Mouse (Mus musculus): ENCODE results near the gene Ttll3. TPM values are rescaled to one million over a fixed set of nuclear protein-coding genes. Genes with fewer than 3 reads are reported as not detected.
A peak's percentile ranks its signal among the peaks of the same experiment; 100 is the strongest.

The Ttll3 gene
- polyA plus RNA-seq, 1 experiment from 2014 or later: 1.1 TPM

DNA sequence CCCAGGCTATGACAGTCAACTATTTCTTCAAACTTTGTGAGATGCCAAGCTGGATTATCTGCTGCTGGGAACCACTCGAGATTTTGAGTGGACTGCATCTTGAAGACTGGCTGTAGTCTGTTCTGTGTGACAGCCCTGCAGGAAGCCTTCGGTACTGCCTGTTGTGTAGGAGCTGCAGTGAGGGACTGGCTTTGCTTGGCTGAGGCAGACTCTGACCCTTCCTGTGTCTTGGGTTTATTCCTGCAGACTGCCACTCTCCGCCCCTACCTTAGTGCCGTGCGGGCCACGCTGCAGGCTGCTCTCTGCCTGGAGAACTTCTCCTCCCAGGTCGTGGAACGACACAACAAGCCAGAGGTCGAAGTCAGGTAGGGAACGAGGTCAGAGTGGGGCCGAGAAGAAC is 8.6 kb upstream of the Ttll3 start:
- Histone ChIP-seq H3K36me3 (peaks cover 59% of the 10 kb centered on the region), H3K9ac (no peak overlapping the region), H3K9me3 (replicated peaks) (no peaks in the 10 kb centered on the region), H3K27ac (no peak overlapping the region), H3K4me1 (peaks cover 46% of the 10 kb centered on the region), H3K4me2 (peak overlapping the region; percentile 93), H3K4me3 (no peak overlapping the region; the same call in 1 of the 2 replicates), H3K27me3 (replicated peaks) (no peaks in the 10 kb centered on the region)
- WGBS (ENCODE audit: insufficient replicate concordance): 87% methylated on average over 11 of the region's 11 CpGs
- ATAC-seq: no peak

DNA sequence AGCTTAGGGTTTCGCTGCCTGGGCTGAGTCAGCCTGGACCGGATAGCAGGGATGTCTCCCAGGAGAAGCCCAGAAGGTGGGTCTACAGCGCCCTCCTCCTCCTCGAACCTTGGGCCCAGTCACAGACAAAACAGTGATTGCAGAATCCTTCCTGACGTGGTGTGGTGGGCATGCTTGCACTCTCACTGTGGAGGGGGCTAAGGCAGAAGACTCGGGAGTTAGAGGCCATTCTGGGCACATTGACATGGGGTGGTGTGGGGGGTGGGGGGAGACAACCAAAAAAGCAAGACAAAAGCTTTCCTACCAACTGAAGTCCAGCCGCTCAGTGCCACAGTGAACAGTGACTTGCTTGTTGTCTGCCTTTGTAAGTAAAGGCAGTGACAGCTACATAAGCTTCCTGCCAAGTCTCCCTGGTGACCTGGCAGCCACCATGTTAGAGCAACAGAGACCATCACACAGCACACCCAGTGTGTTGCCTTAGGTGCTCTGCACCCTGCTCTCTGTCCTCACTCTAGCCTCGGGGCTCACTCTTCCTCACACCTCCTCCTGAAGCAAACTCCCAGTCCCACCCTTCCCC is 4.6 kb upstream of the Ttll3 start:
- H3K36me3 ChIP-seq: peaks cover 95% of the 10 kb centered on the region
- no peak overlapping the region for H3K4me3 ChIP-seq
- H3K27ac ChIP-seq: no peak overlapping the region
- no peaks in the 10 kb centered on the region for H3K27me3 ChIP-seq (replicated peaks)
- peaks cover 19% of the 10 kb centered on the region for H3K4me1 ChIP-seq
- H3K9me3 ChIP-seq (replicated peaks): no peaks in the 10 kb centered on the region
- no peak overlapping the region for H3K4me2 ChIP-seq
- H3K9ac ChIP-seq: no peak overlapping the region
- no peak for ATAC-seq
- 82% methylated on average over 8 of the region's 8 CpGs for WGBS (ENCODE audit: insufficient replicate concordance)

DNA sequence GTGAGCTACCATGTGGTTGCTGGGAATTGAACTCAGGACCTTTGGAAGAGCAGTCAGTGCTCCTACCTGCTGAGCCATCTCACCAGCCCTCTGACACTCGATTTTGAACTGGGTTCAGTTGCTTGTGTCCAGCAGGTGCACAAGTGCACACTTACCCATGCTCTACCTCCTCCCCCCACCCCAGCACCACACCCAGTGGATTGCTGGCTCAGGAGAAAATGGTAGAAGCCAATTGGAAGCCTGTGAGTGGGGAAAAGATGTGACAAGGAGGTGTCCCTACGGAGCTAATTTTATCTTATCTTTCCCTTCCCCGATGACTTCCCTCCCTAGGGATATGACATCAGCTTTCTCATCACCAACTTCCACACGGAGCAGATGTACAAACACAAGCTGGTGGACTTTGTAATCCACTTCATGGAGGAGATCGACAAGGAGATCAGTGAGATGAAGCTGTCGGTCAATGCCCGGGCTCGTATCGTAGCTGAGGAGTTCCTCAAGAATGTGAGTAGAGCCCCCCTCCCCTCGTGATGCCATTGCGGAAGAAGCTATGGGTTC is 3.8 kb upstream of the Ttll3 start:
- no peak for ATAC-seq

DNA sequence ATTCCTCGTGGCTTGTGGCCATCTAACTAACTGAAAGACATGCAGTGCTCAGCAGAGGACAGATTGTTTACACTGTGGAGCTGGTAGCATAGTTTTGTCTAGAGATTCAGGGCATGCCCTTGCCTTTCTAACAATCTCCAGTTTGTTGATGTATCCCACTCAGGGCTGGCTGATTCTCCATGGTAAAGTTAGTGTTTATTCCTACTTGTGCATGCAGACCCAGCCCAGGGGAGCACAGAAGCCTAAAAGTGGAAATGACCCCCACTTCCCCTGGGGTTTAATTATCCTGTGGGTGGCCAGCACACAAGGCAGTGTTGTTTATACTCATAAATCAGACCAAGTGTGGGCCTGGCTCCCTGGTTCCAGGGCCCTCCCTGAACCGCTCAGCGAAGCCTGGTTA is 3.0 kb upstream of the Ttll3 start:
- Histone ChIP-seq H3K9ac (no peak overlapping the region), H3K4me1 (peaks cover 4% of the 10 kb centered on the region; the same call in 1 of the 2 replicates), H3K9me3 (replicated peaks) (no peaks in the 10 kb centered on the region), H3K36me3 (peaks cover 100% of the 10 kb centered on the region), H3K4me3 (no peak overlapping the region), H3K27ac (no peak overlapping the region), H3K27me3 (replicated peaks) (0 out of 2 replicates have a peak, but pooled peaks cover 3% of the 10 kb centered on the region), H3K4me2 (no peak overlapping the region)
- no peak for ATAC-seq
- WGBS (ENCODE audit: insufficient replicate concordance): 75% methylated on average over 3 of the region's 3 CpGs

More for the DNA sequence above, 3.8 kb upstream of the Ttll3 start:
- H3K27ac ChIP-seq: no peak overlapping the region
- H3K4me3 ChIP-seq: no peak overlapping the region
- H3K4me1 ChIP-seq: peaks cover 12% of the 10 kb centered on the region
- H3K36me3 ChIP-seq: peaks cover 100% of the 10 kb centered on the region
- no peaks in the 10 kb centered on the region for H3K27me3 ChIP-seq (replicated peaks)
- no peak overlapping the region for H3K4me2 ChIP-seq
- 77% methylated on average over 11 of the region's 11 CpGs for WGBS (ENCODE audit: insufficient replicate concordance)
- no peaks in the 10 kb centered on the region for H3K9me3 ChIP-seq (replicated peaks)
- no peak overlapping the region for H3K9ac ChIP-seq

DNA sequence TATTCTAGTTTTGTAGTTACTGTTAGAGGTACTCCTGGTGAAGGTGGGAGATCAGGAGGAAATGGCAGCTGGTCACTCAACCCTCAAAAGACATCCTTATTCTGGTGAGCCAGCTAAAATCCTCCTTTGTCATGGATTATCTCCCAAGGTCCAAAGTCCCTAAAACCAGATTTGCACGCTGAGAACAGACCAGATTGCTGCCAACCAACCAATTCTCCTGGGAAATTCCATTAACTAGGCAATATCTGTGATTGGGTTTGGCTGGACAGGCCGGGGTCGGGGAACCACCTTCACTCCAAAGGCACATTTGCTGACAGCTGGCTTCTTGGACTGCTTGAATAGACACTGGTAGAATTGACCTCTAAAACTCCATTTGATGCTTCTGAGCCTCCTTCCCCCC is 1.7 kb downstream of the Ttll3 start:
- peaks cover 59% of the 10 kb centered on the region for H3K36me3 ChIP-seq
- H3K27me3 ChIP-seq (replicated peaks): peaks cover 27% of the 10 kb centered on the region
- H3K4me2 ChIP-seq: no peak overlapping the region
- no peak overlapping the region for H3K9ac ChIP-seq
- peaks cover 18% of the 10 kb centered on the region for H3K4me1 ChIP-seq
- 82% methylated on average over 3 of the region's 3 CpGs for WGBS (ENCODE audit: insufficient replicate concordance)
- no peak for ATAC-seq
- no peak overlapping the region for H3K27ac ChIP-seq
- 0 out of 2 replicates have a peak, but pooled peaks cover 2% of the 10 kb centered on the region for H3K9me3 ChIP-seq (replicated peaks)
- H3K4me3 ChIP-seq: no peak overlapping the region

DNA sequence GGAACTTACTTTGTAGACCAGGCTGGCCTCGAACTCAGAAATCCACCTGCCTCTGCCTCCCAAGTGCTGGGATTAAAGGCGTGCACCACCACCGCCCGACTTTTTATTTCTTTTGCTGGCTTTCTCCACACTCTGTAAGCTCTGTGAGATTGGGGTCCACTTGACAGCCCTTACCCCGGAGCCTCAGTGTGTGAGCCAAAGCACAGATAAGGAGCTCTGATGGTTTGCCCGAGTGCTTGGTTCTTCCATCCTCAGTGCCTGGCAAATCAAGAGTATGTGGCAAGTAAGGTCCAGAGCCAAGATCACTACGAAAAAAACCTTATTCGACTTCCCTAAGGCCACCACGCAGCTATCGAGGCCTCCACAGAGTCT is 2.9 kb downstream of the Ttll3 start:
- WGBS (ENCODE audit: insufficient replicate concordance): 20% methylated on average over 10 of the region's 10 CpGs
- Histone ChIP-seq H3K36me3 (peaks cover 46% of the 10 kb centered on the region), H3K9ac (peak overlapping the region; percentile 57; the same call in 1 of the 2 replicates), H3K9me3 (replicated peaks) (0 out of 2 replicates have a peak, but pooled peaks cover 2% of the 10 kb centered on the region), H3K4me2 (peak overlapping the region; percentile 70), H3K27ac (no peak overlapping the region), H3K4me3 (peak overlapping the region; percentile 43), H3K4me1 (peaks cover 18% of the 10 kb centered on the region), H3K27me3 (replicated peaks) (peaks cover 27% of the 10 kb centered on the region)
- ATAC-seq: 0 out of 2 replicates have a peak, but pooled peaks have one; percentile 4

DNA sequence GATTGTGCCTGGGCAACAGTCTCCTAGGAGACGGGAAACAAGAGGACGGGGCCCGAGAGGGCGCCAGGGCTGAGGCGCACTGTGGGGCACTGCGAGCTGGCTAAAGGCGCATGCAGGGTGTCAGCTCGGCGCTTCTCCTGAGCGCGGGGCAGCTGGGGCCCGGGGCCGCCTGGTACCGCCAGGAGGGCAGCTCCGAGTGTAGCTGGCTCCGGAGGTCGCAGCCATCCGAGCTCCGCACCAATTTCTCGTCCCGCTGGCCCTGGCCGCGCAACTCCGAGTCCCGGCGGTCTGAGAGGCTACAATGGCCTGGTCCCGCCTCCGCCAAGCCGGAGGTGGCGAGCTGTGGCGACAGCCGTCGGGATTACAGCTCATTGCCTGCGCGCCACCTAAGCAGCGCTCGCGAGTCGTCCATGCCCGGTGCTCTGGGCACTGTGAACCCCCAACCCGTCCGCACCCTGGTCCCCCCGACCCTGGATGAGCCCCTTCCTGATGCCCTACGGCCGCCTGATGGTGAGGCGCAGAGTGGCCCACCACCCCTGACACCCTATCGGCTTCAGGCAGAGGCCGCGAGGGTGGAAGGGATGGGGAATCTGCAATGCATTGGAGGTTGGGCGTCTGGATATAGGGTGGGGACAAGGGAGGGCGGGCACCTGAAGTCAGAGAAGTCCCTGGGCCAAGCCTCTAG is 3.5 kb downstream of the Ttll3 start:
- peaks cover 41% of the 10 kb centered on the region for H3K36me3 ChIP-seq
- H3K9me3 ChIP-seq (replicated peaks): 0 out of 2 replicates have a peak, but pooled peaks cover 2% of the 10 kb centered on the region
- peak overlapping the region; percentile 43 for H3K4me3 ChIP-seq
- H3K27ac ChIP-seq: no peak overlapping the region
- H3K4me2 ChIP-seq: peak overlapping the region; percentile 70
- H3K9ac ChIP-seq: peak overlapping the region; percentile 57
- peak; percentile 69 for ATAC-seq
- H3K4me1 ChIP-seq: peaks cover 18% of the 10 kb centered on the region
- 9% methylated on average over 51 of the region's 51 CpGs for WGBS (ENCODE audit: insufficient replicate concordance)
- peaks cover 27% of the 10 kb centered on the region for H3K27me3 ChIP-seq (replicated peaks)

DNA sequence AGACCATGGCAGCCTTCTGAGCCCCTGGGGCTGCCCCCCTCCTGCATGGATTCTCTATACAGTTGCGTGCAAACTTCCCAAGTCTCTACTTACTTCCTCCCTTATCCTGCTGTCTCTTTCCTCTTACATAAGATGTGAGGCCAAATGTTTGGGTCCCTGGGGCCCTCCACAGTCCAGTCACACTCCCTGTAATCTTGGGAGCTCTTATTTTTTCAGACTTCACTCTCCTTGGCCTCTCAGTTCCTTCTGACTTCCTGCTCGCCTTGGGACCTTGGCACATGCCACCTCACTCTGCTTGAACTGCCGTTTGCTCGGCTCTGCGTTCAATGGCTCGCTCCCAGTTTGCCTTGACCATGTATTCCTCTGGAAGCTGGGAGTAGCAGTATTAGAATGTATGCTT is 4.9 kb downstream of the Ttll3 start:
- WGBS (ENCODE audit: insufficient replicate concordance): 71% methylated on average over 6 of the region's 6 CpGs
- Histone ChIP-seq H3K9me3 (replicated peaks) (0 out of 2 replicates have a peak, but pooled peaks cover 2% of the 10 kb centered on the region), H3K4me3 (no peak overlapping the region), H3K4me2 (no peak overlapping the region), H3K4me1 (peaks cover 18% of the 10 kb centered on the region), H3K9ac (no peak overlapping the region), H3K36me3 (peaks cover 32% of the 10 kb centered on the region), H3K27ac (no peak overlapping the region), H3K27me3 (replicated peaks) (peaks cover 27% of the 10 kb centered on the region)
- ATAC-seq: no peak

DNA sequence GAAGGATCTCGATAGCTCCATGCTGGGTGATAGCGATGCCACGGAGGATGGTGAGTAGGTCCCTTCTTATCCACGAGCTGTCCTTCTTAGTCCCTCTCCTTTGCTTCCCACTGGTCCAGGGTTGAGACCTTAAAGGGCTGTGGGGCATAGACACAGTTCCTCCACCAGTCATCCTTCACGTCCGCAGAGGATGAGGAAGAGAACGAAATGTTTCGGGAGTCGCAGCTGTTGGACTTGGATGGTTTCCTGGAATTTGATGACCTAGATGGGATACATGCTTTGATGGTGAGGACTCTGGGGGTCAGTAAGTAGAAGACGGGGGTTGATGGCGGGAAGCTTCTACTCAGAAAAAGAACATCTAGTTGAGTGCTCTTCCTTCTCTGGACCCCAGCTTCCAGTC is 5.8 kb downstream of the Ttll3 start:
- H3K4me1 ChIP-seq: peaks cover 18% of the 10 kb centered on the region
- ATAC-seq: no peak
- H3K36me3 ChIP-seq: peaks cover 24% of the 10 kb centered on the region
- H3K4me3 ChIP-seq: no peak overlapping the region
- peaks cover 27% of the 10 kb centered on the region for H3K27me3 ChIP-seq (replicated peaks)
- H3K9ac ChIP-seq: no peak overlapping the region
- no peak overlapping the region for H3K4me2 ChIP-seq
- WGBS (ENCODE audit: insufficient replicate concordance): 88% methylated on average over 11 of the region's 11 CpGs
- no peak overlapping the region for H3K27ac ChIP-seq
- 0 out of 2 replicates have a peak, but pooled peaks cover 2% of the 10 kb centered on the region for H3K9me3 ChIP-seq (replicated peaks)

DNA sequence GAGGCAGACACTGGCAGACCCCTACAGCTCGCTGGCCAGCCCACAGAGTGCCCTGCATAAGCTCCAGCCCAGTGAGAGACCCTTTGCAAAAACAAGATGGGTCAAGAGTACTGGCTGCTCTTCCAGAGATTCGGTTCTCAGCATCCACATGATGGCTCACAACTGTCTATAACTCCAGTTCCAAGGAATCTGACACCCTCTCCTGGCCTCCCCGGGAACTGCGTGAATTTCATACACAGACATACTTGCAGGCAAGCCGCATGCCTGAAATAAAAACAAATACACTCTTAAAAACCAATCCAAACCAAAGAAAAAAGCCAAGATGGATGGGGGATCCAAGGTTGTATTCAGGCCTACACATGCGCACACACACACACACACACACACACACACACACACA is 6.4 kb downstream of the Ttll3 start:
- peaks cover 19% of the 10 kb centered on the region for H3K36me3 ChIP-seq
- H3K27me3 ChIP-seq (replicated peaks): peaks cover 27% of the 10 kb centered on the region
- WGBS (ENCODE audit: insufficient replicate concordance): 83% methylated on average over 6 of the region's 6 CpGs
- peaks cover 18% of the 10 kb centered on the region for H3K4me1 ChIP-seq
- 0 out of 2 replicates have a peak, but pooled peaks cover 2% of the 10 kb centered on the region for H3K9me3 ChIP-seq (replicated peaks)
- no peak overlapping the region for H3K4me2 ChIP-seq
- no peak overlapping the region for H3K4me3 ChIP-seq
- H3K27ac ChIP-seq: no peak overlapping the region
- H3K9ac ChIP-seq: no peak overlapping the region
- ATAC-seq: no peak

DNA sequence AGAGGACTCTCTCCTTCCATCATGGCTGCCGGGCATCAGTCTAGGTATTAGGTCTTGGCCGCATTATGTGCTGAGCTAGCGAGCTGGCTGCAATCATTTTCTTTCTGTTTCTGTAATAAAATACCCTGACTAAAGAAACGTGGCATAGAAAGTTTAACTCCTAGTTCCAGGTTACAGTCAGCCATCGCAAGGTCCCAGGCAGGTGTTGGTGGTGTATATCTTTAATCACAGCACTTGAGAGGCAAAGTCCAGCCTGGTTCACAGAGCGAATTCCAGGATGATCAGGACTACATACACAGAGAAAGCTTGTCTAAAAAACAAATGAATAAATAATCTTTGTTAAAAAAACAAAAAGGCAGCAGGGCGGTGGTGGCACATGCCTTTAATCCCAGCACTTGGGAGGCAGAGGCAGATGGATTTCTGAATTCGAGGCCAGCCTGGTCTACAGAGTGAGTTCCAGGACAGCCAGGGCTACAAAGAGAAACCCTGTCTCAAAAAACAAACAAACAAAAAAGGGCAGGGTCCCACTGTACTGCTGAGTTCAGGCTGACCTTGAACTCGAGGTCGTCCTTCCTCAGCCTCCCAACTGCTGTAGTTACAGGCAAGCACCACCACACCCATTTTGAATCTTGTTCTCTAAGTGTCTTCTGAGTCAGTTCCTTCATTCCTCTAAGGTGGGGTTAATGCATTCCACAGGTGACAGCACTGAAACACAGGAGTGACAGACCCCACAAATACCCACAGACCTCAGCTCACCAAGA is 7.4 kb downstream of the Ttll3 start:
- Histone ChIP-seq H3K4me2 (no peak overlapping the region), H3K4me3 (no peak overlapping the region), H3K9me3 (replicated peaks) (0 out of 2 replicates have a peak, but pooled peaks cover 2% of the 10 kb centered on the region), H3K9ac (no peak overlapping the region), H3K27me3 (replicated peaks) (peaks cover 21% of the 10 kb centered on the region), H3K4me1 (peaks cover 17% of the 10 kb centered on the region), H3K36me3 (peaks cover 12% of the 10 kb centered on the region), H3K27ac (no peak overlapping the region)
- WGBS (ENCODE audit: insufficient replicate concordance): 79% methylated on average over 10 of the region's 10 CpGs
- no peak for ATAC-seq
